Comparison of ENCODE assay signal across 9 mouse cellular contexts in the genomic region with DNA sequence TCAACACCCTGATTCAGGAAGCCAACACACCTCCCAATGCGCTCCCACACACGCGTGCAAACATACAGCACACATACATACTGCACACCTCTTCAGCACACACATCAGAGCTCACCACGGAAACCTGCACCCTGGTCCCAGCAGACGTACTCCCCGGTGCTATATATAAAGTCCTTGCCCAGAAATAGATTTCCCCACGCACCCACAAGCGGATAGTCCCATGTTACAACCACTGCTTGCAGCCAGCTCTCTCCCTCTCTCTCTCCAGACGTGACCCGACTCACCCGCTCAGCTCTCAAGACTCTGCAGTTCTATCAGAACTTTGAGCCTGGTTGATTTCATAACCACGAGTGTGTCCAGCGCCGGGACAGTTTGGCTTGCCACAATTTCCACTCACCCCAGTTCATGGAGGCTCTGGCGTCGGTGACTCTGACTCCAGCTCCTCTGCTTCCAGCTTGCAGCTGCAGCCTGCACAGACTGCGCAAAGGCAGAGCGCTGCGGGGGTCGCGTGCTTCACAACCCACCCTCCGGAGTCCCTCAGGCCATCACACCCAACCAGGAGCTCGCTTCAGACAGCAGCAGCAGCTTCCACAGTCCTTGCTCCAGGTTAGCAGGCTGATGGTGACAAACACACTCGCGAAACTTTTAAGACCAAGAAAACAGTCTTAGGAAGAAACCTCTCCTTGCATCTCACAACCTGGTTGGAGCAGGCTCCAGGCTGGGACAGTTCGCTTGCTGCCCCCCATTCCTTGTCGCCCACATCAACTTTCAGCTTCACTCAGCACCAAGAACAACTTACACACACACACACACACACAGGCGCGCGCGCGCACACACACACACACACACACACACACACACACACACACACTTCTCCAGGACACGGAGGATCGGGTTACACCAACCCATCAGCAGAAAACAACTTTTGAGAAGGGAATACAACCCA. TPM values are rescaled to one million over a fixed set of nuclear protein-coding genes. Genes with fewer than 3 reads are reported as not detected.
DNase-seq lines count a peak whose midpoint lies in the region; ATAC-seq lines count a peak whose summit lies in the region.
"Had no signal": no experiment of that assay in that cellular context is flagged by ENCODE, and none has a peak within 500 bp of the region (broad histone marks: within the 10 kb centered on the region; RNA-seq: fewer than 3 reads in every experiment).

No protein-coding gene starts in this region.

- no peaks in the 10 kb centered on the region; the same call in 1 of the 2 replicates for H3K36me3 ChIP-seq in intestine, embryonic 14.5 days (ENCODE audit: control insufficient read depth, insufficient read depth, low read length)

- H3K27ac ChIP-seq in intestine, embryonic 14.5 days (ENCODE audit: low read depth): peak overlapping the region; percentile 96
- H3K27ac ChIP-seq: macrophage had no signal

- DNase-seq in adrenal gland, postnatal 10 days: peak; percentile 69
- peak; percentile 71 for DNase-seq in embryo, embryonic 11 days
- DNase-seq in gastrocnemius, postnatal 36 days: peak; percentile 57 to 76
- DNase-seq in intestine, embryonic 14.5 days (ENCODE audit: low spot score): peak; percentile 87
- peak; percentile 27 to 74 for DNase-seq in left cerebral cortex, postnatal 10 days (ENCODE audit: extremely low spot score in 1 of 2, low spot score in 2 of 2)
- DNase-seq in right cerebral cortex, postnatal 14 days: peak; percentile 39
- no peak for DNase-seq in c-Kit-positive CD71-positive TER-119-positive erythroid progenitor cells, embryonic 14.5 days (ENCODE audit: low spot score)

- peak; percentile 63 for ATAC-seq in intestine, embryonic 14.5 days (replicated peaks; ENCODE audit: low FRiP score, low TSS enrichment, low read depth)
- ATAC-seq in megakaryocyte, adult 5-6 weeks (ENCODE audit: poor library complexity, severe bottlenecking): 0 out of 2 replicates have a peak, but pooled peaks have one; percentile 9

- H3K9me3 ChIP-seq in intestine, embryonic 14.5 days (ENCODE audit: control insufficient read depth, low read length): no peaks in the 10 kb centered on the region

- H3K4me2 ChIP-seq in intestine, embryonic 14.5 days (ENCODE audit: low read length): peak overlapping the region; percentile 64

- intact Hi-C loops in gastrocnemius, postnatal 36 days (cut with DNase I): loop anchor here (5.0 to 10.0 kb wide), 3 partner anchors 140 to 323 kb away; no protein-coding TSS in a partner anchor
- intact Hi-C loops in left cerebral cortex, postnatal 10 days (cut with DNase I): loop anchor here (5.0 to 10.0 kb wide), 4 partner anchors 130 to 377 kb away; no protein-coding TSS in a partner anchor

- peak overlapping the region; percentile 92 for H3K9ac ChIP-seq in intestine, embryonic 14.5 days (ENCODE audit: low read length)

- no peaks in the 10 kb centered on the region for H3K27me3 ChIP-seq in intestine, embryonic 14.5 days (replicated peaks; ENCODE audit: control insufficient read depth, insufficient read depth, low read length)

- H3K4me3 ChIP-seq in intestine, embryonic 14.5 days (ENCODE audit: low read depth, low read length): peak overlapping the region; percentile 80

- WGBS in intestine, embryonic 14.5 days: 2% methylated on average over 34 of the region's 34 CpGs

- H3K4me1 ChIP-seq in intestine, embryonic 14.5 days (replicated peaks; ENCODE audit: control insufficient read depth, insufficient read depth, low read length): peaks cover 44% of the 10 kb centered on the region

RNA-seq across cellular contexts. Expression of a gene that starts 1.2 kb away (rescaled TPM):
- 100 to 1,000 TPM in 1 of 2 experiments, 10 to 100 TPM in 1; 88.6 to 126 TPM for total RNA-seq in adrenal gland, postnatal 10 days (2021)
- 100 to 1,000 TPM; 120 to 121 TPM for total RNA-seq in gastrocnemius, postnatal 36 days (2021)
- polyA plus RNA-seq in intestine, embryonic 14.5 days (2014; fragmentation: Nextera tagmentation; extraction: Ambion mirVana): 114 and 115 TPM in 2 replicates
- total RNA-seq in left cerebral cortex, postnatal 10 days (2021): 10 to 100 TPM; 11.4 to 12.0 TPM
- 0.25 and 1.0 TPM in 2 replicates for total RNA-seq in megakaryocyte, adult 5-6 weeks (2015)
- 0.24 and 1.1 TPM in 2 replicates for total RNA-seq in megakaryocyte, adult 5-6 weeks (2017)
- polyA plus RNA-seq: macrophage had no signal

Comparison
In these comparisons a context has a peak if more than half of its experiments do, and no peak if none do; other contexts are left out.
1. RNA of a gene that starts 1.2 kb away (total RNA-seq): 88.6 to 126 TPM in adrenal gland, postnatal 10 days and 120 to 121 TPM in gastrocnemius, postnatal 36 days; 11.4 to 12.0 TPM in left cerebral cortex, postnatal 10 days and 0.24 to 1.1 TPM in megakaryocyte, adult 5-6 weeks; every median in the first group is over 4 times any median in the second.